Mouse (Mus musculus): ENCODE data around the gene Brd7. TPM values are rescaled to one million over a fixed set of nuclear protein-coding genes. Genes with fewer than 3 reads are reported as not detected.
A peak's percentile ranks its signal among the peaks of the same experiment; 100 is the strongest.

The Brd7 gene
- total RNA-seq, 1 experiment = 45.5 TPM

- in situ Hi-C loops (cut with MboI; ENCODE audit: low sequenced_read_pairs in 2 of 2, unreplicated experiment in 2 of 2) = no loop called here
- Histone ChIP-seq H3K9ac (ENCODE audit: insufficient read depth, low read depth, low read length, poor library complexity, severe bottlenecking) (no peak overlapping the region), H3K36me3 (ENCODE audit: control insufficient read depth, insufficient read depth, low read length, poor library complexity, severe bottlenecking) (no peaks in the 10 kb centered on the region), H3K27ac (ENCODE audit: insufficient read depth, low read depth, low read length, poor library complexity, severe bottlenecking) (no peak overlapping the region), H3K9me3 (ENCODE audit: control insufficient read depth, insufficient read depth, low read depth, low read length) (no peaks in the 10 kb centered on the region), H3K4me1 (ENCODE audit: control insufficient read depth in 2 of 2, insufficient read depth in 2 of 2, low read length in 2 of 2, poor library complexity in 1 of 2) (no peaks in the 10 kb centered on the region), H3K4me3 (ENCODE audit: insufficient read depth in 1 of 2, low read depth in 1 of 2, low read length in 2 of 2, poor library complexity in 1 of 2, severe bottlenecking in 1 of 2) (no peak overlapping the region)
- no peak for DNase-seq (ENCODE audit: low read depth, low spot score)
- no peak for TF ChIP-seq ZC3H11A (IDR thresholded peaks at IDR 0.05; ENCODE audit: borderline replicate concordance, low read depth, low read length)
Measured at GRCm38 (mm10) chr8:88371522-88371921, 9.5 kb upstream of the Brd7 start.

GRCm38 (mm10) chr8:88369805-88370204, 7.8 kb upstream of the Brd7 start:
- Histone ChIP-seq H3K27ac (ENCODE audit: insufficient read depth, low read depth, low read length, poor library complexity, severe bottlenecking) (no peak overlapping the region), H3K36me3 (ENCODE audit: control insufficient read depth, insufficient read depth, low read length, poor library complexity, severe bottlenecking) (no peaks in the 10 kb centered on the region), H3K4me1 (ENCODE audit: control insufficient read depth in 2 of 2, insufficient read depth in 2 of 2, low read length in 2 of 2, poor library complexity in 1 of 2) (no peaks in the 10 kb centered on the region), H3K9me3 (ENCODE audit: control insufficient read depth, insufficient read depth, low read depth, low read length) (no peaks in the 10 kb centered on the region), H3K9ac (ENCODE audit: insufficient read depth, low read depth, low read length, poor library complexity, severe bottlenecking) (no peak overlapping the region), H3K4me3 (ENCODE audit: insufficient read depth in 1 of 2, low read depth in 1 of 2, low read length in 2 of 2, poor library complexity in 1 of 2, severe bottlenecking in 1 of 2) (no peak overlapping the region)
- no peak for TF ChIP-seq CHD2 (IDR thresholded peaks at IDR 0.05; ENCODE audit: low read depth, low read length)
- TF ChIP-seq ZNF384 (IDR thresholded peaks at IDR 0.05; ENCODE audit: low read depth, low read length) = no peak
- no peak for TF ChIP-seq ZC3H11A (IDR thresholded peaks at IDR 0.05; ENCODE audit: borderline replicate concordance, low read depth, low read length)
- in situ Hi-C loops (cut with MboI; ENCODE audit: low sequenced_read_pairs in 2 of 2, unreplicated experiment in 2 of 2) = no loop called here
- DNase-seq (ENCODE audit: low read depth, low spot score) = no peak

- no peak for TF ChIP-seq HCFC1 (IDR thresholded peaks at IDR 0.05; ENCODE audit: borderline replicate concordance, insufficient read depth, low read length)
- TF ChIP-seq MAFK (IDR thresholded peaks at IDR 0.05; ENCODE audit: insufficient read depth, low read depth, low read length) = no peak
- no peak for TF ChIP-seq ZNF384 (IDR thresholded peaks at IDR 0.05; ENCODE audit: low read depth, low read length)
- H3K4me1 ChIP-seq (ENCODE audit: control insufficient read depth in 2 of 2, insufficient read depth in 2 of 2, low read length in 2 of 2, poor library complexity in 1 of 2) = no peaks in the 10 kb centered on the region
- no peak for DNase-seq (ENCODE audit: low read depth, low spot score)
- H3K27ac ChIP-seq (ENCODE audit: insufficient read depth, low read depth, low read length, poor library complexity, severe bottlenecking) = no peak overlapping the region
- in situ Hi-C loops (cut with MboI; ENCODE audit: low sequenced_read_pairs in 2 of 2, unreplicated experiment in 2 of 2) = no loop called here
- H3K9ac ChIP-seq (ENCODE audit: insufficient read depth, low read depth, low read length, poor library complexity, severe bottlenecking) = no peak overlapping the region
- H3K4me3 ChIP-seq (ENCODE audit: insufficient read depth in 1 of 2, low read depth in 1 of 2, low read length in 2 of 2, poor library complexity in 1 of 2, severe bottlenecking in 1 of 2) = no peak overlapping the region
- H3K9me3 ChIP-seq (ENCODE audit: control insufficient read depth, insufficient read depth, low read depth, low read length) = no peaks in the 10 kb centered on the region
- no peaks in the 10 kb centered on the region for H3K36me3 ChIP-seq (ENCODE audit: control insufficient read depth, insufficient read depth, low read length, poor library complexity, severe bottlenecking)
Measured at GRCm38 (mm10) chr8:88369221-88369620, 7.2 kb upstream of the Brd7 start.

- in situ Hi-C loops (cut with MboI; ENCODE audit: low sequenced_read_pairs in 2 of 2, unreplicated experiment in 2 of 2) = no loop called here
- no peaks in the 10 kb centered on the region for H3K4me1 ChIP-seq (ENCODE audit: control insufficient read depth in 2 of 2, insufficient read depth in 2 of 2, low read length in 2 of 2, poor library complexity in 1 of 2)
- peaks cover 7% of the 10 kb centered on the region for H3K36me3 ChIP-seq (ENCODE audit: control insufficient read depth, insufficient read depth, low read length, poor library complexity, severe bottlenecking)
- DNase-seq (ENCODE audit: low read depth, low spot score) = no peak
- no peak overlapping the region for H3K9ac ChIP-seq (ENCODE audit: insufficient read depth, low read depth, low read length, poor library complexity, severe bottlenecking)
- H3K4me3 ChIP-seq (ENCODE audit: insufficient read depth in 1 of 2, low read depth in 1 of 2, low read length in 2 of 2, poor library complexity in 1 of 2, severe bottlenecking in 1 of 2) = peak overlapping the region in 1 of 2 experiments; percentile 58; a peak in 2 of 4 replicates
- no peak for TF ChIP-seq CHD2 (IDR thresholded peaks at IDR 0.05; ENCODE audit: low read depth, low read length)
- TF ChIP-seq ZNF384 (IDR thresholded peaks at IDR 0.05; ENCODE audit: low read depth, low read length) = no peak
- TF ChIP-seq ZC3H11A (IDR thresholded peaks at IDR 0.05; ENCODE audit: borderline replicate concordance, low read depth, low read length) = no peak
- H3K27ac ChIP-seq (ENCODE audit: insufficient read depth, low read depth, low read length, poor library complexity, severe bottlenecking) = no peak overlapping the region
- no peaks in the 10 kb centered on the region for H3K9me3 ChIP-seq (ENCODE audit: control insufficient read depth, insufficient read depth, low read depth, low read length)
Measured at GRCm38 (mm10) chr8:88362446-88363150, 604 bp upstream of the Brd7 start.

GRCm38 (mm10) chr8:88361044-88361707, 818 bp downstream of the Brd7 start:
- in situ Hi-C loops (cut with MboI; ENCODE audit: low sequenced_read_pairs in 2 of 2, unreplicated experiment in 2 of 2) = no loop called here
- H3K27ac ChIP-seq (ENCODE audit: insufficient read depth, low read depth, low read length, poor library complexity, severe bottlenecking) = no peak overlapping the region
- DNase-seq (ENCODE audit: low read depth, low spot score) = no peak

More at GRCm38 (mm10) chr8:88361044-88361707, 818 bp downstream of the Brd7 start:
- H3K9me3 ChIP-seq (ENCODE audit: control insufficient read depth, insufficient read depth, low read depth, low read length) = no peaks in the 10 kb centered on the region
- H3K4me1 ChIP-seq (ENCODE audit: control insufficient read depth in 2 of 2, insufficient read depth in 2 of 2, low read length in 2 of 2, poor library complexity in 1 of 2) = no peaks in the 10 kb centered on the region
- peak overlapping the region; percentile 97 for H3K9ac ChIP-seq (ENCODE audit: insufficient read depth, low read depth, low read length, poor library complexity, severe bottlenecking)
- TF ChIP-seq ZC3H11A (IDR thresholded peaks at IDR 0.05; ENCODE audit: borderline replicate concordance, low read depth, low read length) (no peak), HCFC1 (IDR thresholded peaks at IDR 0.05; ENCODE audit: borderline replicate concordance, insufficient read depth, low read length) (no peak)
- H3K36me3 ChIP-seq (ENCODE audit: control insufficient read depth, insufficient read depth, low read length, poor library complexity, severe bottlenecking) = peaks cover 11% of the 10 kb centered on the region
- H3K4me3 ChIP-seq (ENCODE audit: insufficient read depth in 1 of 2, low read depth in 1 of 2, low read length in 2 of 2, poor library complexity in 1 of 2, severe bottlenecking in 1 of 2) = peak overlapping the region; percentile 81 to 100
